Mouse (Mus musculus) T-cell, adult 2 months (primary cell): ENCODE measurements at regions not wholly inside any gene's neighbourhood (a gene's known extent, or its start where the extent isn't known, plus 50 kb on each side); places are given as distances from the start of the nearest gene placed in this dataset.

ENCODE experiments used
- DNase-seq: peaks from one replicate; pipeline ENCODE4 v3.0.0; 2022; ENCODE audit warnings: low spot score

DNA sequence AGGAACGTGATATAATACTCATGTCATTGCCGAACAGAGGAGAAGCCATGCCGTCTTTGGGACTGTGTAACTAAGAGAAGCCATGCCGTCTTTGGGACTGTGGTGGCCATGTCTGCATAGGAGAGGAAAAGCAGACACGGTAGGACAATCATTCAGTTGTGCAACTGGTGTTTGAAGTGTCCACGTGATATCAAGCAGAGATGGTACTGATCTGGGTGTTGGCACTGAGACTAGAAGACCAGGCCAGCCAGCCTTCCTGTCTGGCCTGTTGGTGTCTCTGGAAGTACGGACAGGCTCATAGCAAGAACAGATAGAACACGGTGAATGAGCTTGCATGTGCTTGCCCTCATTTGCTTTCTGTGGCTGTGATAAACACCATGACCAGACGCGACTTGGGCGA, 175.7 kb downstream of the Slc38a4 start:
- no peak for DNase-seq

DNA sequence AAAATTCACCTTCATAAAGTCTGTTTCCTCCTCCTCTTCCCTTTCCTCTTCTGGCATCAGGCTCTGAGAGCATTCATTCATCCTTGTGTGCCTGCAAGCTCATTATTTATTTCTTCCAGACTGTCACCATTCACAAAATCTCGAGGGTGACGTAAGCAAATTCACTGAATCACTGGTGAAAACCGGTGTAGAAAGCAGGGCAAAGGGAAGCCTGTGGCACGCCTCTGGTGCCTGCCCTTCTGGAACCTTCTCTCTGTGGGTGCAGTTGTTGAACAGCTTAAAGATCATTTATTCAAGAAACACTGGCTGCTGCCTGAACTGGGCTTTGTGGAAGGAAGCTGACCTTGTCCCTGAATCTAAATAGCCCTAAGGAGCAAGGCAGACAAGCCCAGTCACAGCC, 177.0 kb downstream of the Slc38a4 start:
- no peak for DNase-seq

DNA sequence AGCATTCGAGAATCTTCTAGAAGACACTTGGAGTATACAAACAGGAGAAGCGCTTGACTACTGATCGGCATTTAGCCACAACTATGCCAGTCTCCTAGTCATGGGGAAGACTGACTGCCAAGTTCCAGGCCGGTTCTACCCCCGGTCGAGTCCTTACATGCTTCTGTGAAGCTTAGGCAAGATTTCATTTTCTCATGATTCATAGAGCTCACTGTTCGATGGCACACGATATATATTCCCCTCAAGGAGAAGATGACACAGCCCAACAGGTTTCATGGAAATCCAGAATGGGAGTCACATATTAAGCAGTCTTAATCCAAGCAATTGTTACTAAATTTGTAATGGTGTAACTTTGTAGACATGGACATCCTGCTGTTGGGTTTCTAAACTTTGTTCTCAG, 177.8 kb downstream of the Slc38a4 start:
- DNase-seq = no peak

DNA sequence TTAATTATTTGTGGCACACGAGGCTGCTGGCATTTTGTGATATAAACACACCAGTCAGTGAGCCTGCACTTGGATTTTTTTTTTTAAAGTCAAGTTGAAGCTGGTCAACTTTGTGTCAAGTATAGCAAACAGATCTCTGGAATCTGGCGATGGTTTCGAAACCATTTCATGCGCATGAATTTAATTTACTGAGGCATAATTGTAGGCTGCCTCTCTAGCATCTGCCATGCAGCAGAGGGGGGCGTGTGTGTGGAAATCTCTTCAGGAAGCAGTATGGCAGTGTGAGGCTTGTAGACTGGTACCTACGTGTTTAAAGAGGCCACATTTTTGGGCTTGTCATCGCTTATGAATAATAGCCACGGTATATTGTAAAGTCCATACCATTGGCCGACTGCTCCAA, 177.7 kb upstream of the Slc38a2 start:
- no peak for DNase-seq

DNA sequence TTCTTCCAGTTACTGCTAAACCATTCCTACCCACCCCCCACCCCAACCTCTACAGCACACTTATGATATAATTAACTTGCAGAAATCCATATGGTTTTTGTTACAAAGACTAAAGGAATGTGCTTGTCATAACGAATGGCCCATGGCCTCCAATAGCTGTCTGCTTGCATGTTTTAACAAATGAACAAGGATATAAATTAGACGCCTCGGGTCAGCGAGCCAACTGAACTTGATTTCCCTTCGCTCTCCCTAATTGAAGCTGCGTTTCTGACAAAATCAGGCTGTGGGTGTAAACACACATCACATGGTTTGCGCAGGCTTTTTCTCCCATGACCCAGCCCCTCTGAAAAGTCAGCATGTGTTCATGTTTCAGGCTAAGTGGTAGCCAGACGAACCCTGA, 174.6 kb upstream of the Slc38a2 start:
- no peak for DNase-seq

DNA sequence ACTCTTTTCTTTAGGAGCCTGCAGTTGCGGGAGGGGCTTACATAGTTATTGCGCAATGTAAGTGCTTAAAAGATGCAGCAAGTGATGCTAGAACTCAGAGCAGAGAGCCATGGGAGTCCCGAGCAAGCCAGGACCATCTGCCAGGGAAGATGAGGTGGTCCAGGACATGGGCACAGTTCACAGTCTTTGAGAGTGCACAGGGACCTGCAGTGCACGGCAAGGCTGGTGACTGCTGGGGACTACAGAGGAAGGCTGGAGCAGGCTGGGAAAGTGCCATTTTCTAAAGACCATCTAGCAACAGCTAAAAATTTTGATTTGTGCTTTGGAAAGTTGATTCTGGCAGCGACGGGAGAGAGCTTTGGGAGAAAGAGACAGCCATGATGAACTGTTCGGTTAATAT, 174.0 kb upstream of the Slc38a2 start:
- no peak for DNase-seq

DNA sequence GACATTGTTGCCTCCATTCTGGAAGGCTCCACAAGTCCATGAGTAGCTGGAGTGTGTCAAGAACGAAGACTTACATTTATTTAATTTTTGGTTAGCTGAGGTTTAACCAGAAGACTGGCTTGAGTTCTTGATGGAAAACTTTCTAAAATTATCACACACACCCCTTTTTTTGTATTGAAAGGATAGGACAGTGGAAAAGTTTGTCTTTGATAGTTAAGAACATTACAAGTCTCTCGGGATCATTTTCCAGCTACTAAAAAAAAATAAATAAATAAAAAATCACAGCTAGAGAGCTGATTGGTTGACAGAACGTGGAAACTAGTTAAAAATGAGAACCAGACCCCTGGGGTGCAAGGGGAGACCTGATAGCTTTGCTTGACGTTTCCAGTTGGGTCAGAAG, 173.6 kb upstream of the Slc38a2 start:
- no peak for DNase-seq

DNA sequence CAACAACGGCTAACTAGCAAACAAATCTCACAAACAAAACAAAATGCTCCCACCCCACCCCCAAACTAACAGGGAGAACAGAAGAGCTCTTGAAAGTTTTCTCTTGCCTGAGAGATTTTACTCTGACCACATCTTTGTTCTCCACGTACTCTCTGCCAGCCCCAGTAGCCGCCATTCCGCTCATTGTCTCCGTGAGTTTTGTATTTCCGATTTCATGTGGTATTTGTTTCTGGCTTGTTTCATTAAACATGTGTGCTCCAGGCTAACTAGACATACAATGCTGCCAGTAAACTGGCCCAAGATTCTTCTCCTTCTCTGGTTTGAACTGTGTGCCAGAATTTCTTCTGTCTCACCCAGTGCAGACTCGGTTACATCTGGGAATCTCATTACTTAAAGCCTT, 168.2 kb upstream of the Slc38a2 start:
- DNase-seq = no peak

DNA sequence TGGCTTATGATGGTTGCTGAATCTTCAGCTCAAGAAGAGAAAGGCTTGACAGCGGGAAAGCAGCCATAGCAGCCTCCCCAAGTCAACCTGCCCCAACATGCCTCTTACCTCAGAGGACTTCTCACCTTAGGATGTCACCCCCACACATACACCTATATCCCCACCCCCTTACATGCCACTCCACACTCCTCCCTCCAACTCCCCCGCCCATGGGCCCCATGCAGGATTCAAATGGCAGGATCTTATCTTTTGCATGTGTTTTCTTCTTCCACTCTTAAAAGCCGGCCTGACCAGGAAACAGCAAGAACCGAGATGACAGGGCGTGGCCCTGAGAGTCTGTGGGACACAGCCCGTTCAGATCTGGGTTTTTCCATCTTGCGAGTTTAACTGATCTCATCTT, 166.4 kb upstream of the Slc38a2 start:
- DNase-seq = no peak

DNA sequence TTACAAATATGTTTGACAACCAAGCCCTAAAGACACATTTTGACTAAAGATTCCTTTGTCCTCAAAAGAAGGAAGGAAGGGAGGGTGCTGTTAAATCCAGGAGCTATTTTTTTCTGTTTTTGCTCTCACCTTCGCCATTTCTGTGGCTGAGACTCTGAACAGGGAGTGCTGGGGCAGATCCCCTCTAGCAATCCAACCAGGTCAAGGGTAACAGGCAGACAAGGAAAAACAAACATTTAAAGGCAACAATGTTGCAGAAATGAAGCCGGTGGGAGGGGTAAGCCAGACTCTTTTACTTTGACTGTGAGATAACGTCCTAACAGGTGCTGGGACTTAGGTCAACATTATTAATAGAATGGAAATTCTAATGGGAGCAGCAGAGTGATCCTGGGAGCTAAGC, 158.2 kb upstream of the Slc38a2 start:
- DNase-seq = no peak

DNA sequence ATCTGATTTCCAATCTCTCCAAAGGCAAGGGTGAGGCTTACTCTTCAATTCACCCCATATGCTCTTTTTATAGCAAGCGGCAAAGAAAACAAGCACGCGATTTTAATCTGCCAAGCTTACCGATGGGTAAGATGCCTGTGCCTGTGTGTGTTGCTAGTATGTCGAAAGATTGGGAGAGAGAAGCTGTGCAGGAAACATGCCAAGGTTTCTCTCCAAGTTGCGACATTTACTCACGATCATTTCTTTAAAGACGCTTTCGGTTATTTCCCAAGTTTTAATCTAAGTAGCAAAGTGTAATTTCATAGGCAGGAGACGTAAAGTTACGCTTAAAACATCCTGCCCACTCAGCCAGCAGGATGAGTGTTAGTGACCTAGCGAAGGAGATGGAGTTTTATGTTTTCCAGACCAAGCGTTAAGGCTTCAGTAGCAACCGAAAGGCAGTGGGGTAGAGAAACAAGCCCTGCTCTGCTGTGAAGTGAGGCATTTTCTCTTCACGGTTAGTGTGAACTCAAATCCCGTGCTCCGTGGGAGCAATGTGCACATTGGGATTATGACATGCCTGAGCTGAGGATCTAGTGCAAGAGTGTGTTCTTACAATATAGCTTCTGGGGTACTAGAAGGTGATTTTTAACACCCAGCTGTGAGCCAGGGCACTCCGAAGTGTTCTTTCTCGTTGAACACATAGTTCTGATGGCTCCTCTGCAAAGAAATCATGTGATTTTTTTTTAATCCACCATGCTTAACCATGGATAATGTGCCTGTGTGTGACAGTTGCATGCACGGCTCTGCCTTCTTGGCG, 152.6 kb upstream of the Slc38a2 start:
- no peak for DNase-seq

DNA sequence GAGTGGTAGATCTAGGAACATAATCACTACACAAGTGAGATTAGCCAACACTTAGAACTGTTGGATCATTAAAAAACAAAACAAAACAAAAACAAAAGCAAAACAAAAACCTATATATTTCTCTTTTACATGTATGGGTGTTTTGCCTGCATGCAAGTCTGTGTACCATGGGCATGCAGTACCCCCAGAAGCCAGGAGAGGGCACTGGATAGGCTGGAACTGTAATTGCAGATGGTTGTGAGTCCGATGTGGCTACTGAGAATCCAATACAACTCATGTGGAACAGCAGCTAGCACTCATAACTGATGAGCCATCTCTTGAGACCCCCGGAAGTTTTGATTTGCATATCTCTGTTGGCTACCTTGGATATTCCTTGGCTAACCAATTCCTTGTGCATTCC, 148.6 kb upstream of the Slc38a2 start:
- peak; percentile 17 for DNase-seq

DNA sequence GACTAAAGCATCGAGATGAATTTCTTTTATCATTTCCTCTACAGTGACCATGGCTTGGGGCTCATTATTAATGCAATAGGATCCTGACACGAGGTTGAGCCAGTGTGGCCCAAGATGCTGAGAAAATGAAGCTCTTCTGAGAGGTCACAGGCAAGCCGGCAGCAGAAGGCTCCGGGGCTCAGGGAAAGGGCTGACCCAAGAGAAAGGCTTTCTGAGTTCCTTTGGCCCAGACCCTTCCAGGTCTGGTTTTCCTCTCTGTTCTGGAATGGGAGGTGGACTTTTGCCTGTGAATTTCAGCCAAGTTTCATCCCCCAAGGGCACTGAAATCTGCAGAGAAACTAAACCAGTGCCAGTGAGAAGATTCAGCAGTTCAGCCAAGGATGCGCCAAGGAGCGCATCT, 145.7 kb upstream of the Slc38a2 start:
- DNase-seq = no peak

DNA sequence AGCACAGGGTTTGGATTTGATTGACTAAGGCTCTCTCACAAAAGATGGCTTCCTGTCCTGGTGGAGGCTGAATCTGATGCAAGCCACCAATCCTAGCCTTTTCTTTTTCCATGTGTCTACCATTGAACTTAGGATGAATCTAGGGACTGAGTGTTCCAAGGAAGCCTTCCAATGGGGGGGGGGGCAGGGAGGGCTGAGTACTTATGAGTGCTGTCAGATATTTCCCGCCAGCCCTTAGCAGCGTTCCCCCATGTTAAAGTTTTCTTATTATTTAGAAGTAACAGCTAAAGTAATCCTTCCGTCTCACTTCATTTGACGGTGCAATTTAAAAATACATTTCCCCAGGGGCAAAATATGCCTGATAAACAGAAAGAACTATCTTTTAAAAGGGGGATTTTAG, 144.8 kb upstream of the Slc38a2 start:
- no peak for DNase-seq

DNA sequence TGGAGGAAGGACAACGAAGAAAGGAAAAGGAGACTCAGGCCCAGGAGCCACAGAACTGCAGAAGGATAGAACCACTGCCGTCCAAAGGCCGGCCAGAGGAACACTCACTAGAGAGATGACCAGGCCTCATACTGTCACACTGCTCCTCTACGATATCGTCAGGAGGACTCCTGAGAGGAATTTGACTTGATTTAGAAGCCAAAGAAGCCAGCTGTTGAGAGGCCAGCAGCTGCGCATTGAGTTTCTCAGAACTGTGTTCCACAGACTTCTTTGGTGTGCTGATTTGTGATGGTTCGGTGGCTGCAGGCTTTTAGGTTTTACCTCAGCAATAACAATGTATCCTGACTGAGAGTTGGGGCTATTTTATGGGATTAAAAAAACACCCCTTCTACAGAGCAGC, 144.1 kb upstream of the Slc38a2 start:
- no peak for DNase-seq

DNA sequence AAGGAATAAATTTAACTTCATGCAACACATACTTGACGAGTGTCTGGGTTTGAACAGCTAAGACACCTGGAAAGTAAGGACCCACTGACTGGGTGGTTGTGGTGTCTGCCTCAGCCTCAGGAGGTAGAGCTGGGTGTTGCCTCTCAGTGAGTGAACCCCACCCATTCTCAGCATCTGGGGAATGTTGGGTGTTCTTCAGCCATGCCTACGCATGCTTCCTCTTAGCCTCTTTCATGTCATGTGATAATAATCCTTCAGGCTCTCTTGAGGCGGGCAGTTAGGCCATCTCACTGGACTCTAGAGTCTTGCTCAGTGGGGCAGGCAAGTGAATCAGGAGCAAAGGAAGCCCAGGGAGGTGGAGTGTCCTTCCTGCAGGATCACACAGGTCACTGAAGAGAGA, 143.4 kb upstream of the Slc38a2 start:
- no peak for DNase-seq

DNA sequence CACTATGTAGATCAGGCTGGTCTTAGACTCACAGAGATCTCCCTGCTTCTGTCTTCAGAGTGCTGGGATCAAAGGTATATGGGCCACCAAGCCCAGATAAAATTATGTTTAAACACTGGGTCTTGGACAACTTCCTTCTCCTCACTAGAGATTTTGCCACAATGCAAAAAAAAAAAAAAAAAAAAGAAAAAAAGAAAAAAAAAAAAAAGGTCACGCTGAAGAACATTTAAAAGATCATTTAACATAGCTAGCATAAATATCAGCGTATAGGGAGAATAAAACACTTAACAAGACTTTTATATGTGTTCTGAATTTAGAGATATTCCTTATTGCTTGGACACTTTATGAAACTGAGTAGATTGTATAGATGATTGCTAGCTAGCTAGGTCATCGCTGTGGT, 137.1 kb upstream of the Slc38a2 start:
- DNase-seq = no peak

DNA sequence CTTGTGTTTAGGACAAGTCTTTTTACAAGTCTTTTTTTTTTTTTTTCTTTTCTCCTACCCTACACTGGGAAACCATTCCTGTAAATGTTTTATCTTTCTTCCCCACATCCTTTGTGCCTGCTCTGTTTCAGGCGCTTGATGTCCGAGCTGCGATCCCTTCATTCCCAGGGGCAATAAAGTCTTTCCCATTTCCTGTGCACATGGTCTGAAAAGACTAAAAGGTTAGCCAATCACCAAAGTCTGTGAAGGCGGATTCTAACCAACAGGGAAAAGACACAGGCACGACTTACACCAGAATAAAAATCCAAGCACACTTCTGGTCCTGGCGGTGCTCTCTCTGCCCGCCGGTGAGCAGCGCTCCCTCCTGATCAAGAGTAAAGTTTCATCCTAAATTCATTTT, 135.3 kb upstream of the Slc38a2 start:
- no peak for DNase-seq

DNA sequence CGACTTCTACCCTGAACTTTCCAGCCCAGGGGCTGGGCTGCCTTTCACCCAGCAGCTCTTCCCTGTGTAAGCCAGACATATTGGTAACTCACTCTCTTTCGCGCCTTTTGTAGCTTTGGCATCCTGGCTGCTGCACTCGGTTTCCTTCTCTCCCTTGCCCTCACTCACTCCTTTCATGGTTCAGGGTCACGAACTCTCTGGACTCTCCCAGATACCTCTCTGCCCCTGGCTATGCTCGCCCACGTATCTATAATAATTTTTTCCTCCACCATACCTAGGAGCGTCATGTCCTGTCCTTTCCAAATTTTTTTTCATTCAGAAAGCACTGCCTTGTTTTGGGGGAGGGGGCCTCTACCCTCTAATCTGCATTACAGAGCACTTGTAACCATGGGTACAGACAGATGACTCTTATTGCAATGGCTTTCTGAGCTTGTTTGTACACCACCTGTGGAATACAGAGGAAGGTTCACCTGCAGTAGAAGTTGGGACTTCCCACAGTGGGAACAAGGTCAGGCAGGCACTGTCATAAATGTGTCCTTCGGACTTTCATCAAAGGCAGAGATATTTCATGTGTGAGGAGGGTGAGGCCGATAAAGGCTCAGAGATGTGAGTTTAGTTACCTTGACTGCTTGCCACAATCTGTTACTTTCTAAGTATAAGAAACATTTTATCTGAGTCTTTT, 134.8 kb upstream of the Slc38a2 start:
- no peak for DNase-seq

DNA sequence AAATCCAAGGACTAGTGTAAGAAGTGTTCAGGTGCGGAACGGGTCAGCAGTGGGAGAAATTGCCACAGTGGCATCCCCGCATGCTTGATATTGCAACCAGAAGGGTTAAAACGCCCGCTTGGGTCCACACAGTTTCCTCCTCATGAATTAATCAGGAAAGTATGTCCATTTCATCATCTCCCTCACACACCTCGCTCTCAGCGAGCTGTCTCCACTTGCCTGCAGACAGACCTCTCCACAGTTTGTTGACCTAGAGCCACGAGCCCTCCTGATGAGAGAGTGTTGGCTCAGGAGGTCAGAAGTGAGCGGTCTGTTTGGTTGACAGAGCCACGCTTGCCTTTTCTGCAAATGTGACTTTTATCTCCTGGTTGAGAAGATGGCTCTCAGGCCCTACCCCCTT, 132.9 kb upstream of the Slc38a2 start:
- no peak for DNase-seq

DNA sequence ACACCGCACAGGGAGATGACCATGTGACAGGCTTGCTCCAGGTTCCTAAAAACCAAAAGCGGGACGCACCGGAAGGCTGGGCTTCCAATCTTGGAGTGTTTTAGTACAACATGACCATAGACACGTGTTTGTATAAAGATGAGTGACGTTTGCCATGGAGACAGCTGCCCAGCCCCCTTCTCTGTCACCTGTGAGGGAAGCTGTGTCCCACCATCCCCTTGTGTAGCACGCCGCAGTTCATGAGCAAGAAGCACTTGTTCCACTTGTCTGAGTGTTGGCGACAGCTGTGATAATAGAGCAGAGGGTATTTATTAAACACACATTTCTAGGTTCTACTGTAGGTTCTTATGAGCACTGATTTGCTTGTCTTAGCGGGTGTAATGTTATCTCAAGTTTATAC, 131.7 kb upstream of the Slc38a2 start:
- DNase-seq = no peak

DNA sequence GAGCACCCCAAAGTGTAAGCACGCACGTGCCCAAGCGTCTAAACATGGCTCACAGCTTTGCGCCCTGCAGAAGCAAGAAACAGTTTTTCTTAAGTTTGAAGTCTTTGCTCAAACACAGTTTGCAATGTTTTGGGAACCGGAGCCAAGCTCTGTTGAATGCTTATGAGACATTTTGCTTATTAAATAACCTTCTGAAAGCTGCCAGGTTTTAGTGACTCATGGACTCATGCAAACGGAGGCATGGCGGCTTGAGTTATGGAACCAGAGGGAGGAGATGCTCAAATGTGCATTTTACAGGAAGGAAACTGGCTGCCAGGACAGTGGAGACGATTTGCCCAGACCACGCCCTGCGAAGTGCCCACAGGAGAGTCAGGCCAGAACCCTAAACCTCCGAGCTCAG, 131.0 kb upstream of the Slc38a2 start:
- no peak for DNase-seq

DNA sequence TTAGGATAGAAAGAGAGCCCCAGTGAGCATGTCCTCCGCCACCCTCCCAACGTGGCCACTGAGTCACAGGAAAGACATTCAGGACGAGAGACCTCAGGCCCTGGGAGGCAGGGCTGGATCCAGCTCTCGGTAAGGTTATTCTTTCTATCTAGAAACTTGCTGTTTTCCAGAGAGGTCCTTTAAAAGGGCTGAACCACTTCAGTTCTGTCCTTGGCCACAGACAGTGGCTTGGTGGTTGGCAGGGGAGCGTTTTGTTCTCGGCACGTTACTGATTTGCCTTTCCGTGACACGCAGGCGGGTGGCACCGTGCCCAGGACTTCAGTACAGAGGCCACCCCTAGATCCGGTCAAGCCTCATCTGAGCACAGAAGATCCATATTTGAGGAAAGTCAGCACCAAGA, 130.4 kb upstream of the Slc38a2 start:
- DNase-seq = no peak

DNA sequence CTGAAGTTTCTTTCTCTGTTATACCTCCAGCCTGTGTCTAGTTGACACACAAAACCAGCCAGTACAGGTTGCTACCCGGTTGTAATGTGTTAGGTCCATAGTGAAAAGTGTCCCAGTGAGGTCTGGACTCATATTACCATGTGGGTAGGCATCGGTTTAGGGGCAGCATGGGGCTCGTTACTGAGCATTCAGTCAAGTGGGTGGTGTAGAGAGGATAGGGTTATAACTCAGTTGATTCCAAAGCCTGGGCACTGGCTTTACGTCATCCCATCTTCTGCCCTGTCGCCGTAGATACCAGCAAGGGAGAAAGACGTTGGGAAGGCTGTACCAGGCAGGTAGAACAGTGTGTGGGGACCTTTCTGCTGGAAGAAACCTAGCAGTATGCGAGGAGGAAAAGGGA, 129.2 kb upstream of the Slc38a2 start:
- DNase-seq = no peak
